Mouse (Mus musculus): ENCODE data around the gene Rusc2.

DNA sequence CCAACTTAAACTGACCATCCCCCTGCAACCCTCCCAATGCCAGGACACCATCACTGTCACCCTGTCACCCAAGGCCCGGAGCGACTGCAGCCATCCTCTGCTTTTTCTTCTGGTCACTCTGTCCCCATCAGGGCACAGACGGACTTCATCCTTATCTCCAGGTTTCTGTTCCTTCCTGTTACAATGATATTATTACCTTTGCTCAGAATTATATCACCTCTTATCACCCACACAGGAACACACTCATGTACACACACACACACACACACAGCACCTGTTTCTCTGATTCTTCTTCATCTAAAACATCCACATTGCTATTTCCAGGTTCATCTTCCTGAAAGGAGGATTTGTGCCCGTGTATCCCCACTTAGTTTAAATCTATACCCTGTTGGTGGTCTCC, 7.5 kb upstream of the Rusc2 start:
- no peak for TF ChIP-seq CTCF (IDR thresholded peaks at IDR 0.05)
- TF ChIP-seq EP300 (IDR thresholded peaks at IDR 0.05), result no peak

Measured in lung, postnatal 0 days (tissue).